Mouse (Mus musculus): ENCODE data around the gene Fbxw27. TPM values are rescaled to one million over a fixed set of nuclear protein-coding genes. Genes with fewer than 3 reads are reported as not detected.
"Not testable (repeated sequence)": the region's sequence is repeated elsewhere in the genome, so short reads cannot be mapped to it uniquely, and the experiment has no call there.

Fbxw27 gene
- polyA plus RNA-seq (2012; rRNA removed) = not detected in 2 replicates

- not testable (repeated sequence) for H3K4me1 ChIP-seq (replicated peaks; ENCODE audit: control insufficient read depth, insufficient read depth, low read length); H3K4me3 ChIP-seq (ENCODE audit: control insufficient read depth, insufficient read depth, low read length); DNase-seq; H3K27ac ChIP-seq (ENCODE audit: control insufficient read depth, insufficient read depth, low read length); H3K27me3 ChIP-seq (ENCODE audit: control insufficient read depth, insufficient read depth, low read length); H3K36me3 ChIP-seq (ENCODE audit: control insufficient read depth, insufficient read depth, low read length)
- WGBS = 90% methylated on average over 4 of the region's 4 CpGs
Observed at GRCm38 (mm10) chr9:109790570-109790969, at the start of gene Fbxw27. TSS of gene Fbxw27 (minus strand) at chr9:109790670.

DNA sequence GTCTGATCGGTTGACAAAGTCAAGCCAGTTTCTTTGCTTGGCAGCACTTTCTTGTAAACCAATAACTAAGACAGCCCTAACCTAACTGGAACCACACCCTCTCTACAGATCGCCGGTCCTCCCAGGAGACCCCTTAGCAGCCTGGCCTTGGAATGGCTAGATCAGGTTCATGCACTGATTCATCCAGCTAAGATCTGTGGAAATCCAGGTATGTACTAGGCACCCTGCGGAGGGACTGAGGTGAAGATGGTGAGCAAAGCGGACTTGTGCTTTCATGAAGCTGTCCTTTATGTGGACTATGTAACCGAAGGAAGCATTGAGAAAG is 42.6 kb upstream of the Fbxw27 start:
- Histone ChIP-seq H3K36me3 (ENCODE audit: control insufficient read depth, insufficient read depth, low read length) (no peaks in the 10 kb centered on the region), H3K27me3 (ENCODE audit: control insufficient read depth, insufficient read depth, low read length) (no peaks in the 10 kb centered on the region), H3K4me3 (ENCODE audit: control insufficient read depth, insufficient read depth, low read length) (peak overlapping the region; percentile 92), H3K4me1 (replicated peaks; ENCODE audit: control insufficient read depth, insufficient read depth, low read length) (peaks cover 5% of the 10 kb centered on the region), H3K27ac (ENCODE audit: control insufficient read depth, insufficient read depth, low read length) (no peak overlapping the region)
- DNase-seq = no peak
- 5% methylated on average over 6 of the region's 6 CpGs for WGBS
- no peak for TF ChIP-seq POLR2A (IDR thresholded peaks at IDR 0.05; ENCODE audit: control insufficient read depth, extremely low read depth, insufficient read depth, low read length, poor library complexity)
- no peak for TF ChIP-seq CTCF (IDR thresholded peaks at IDR 0.05; ENCODE audit: borderline replicate concordance, control insufficient read depth, extremely low read depth, insufficient read depth, low read length, poor library complexity)

- H3K4me3 ChIP-seq (ENCODE audit: control insufficient read depth, insufficient read depth, low read length) = peak within 1 kb of the TSS; percentile 92
- no peaks in the 10 kb centered on the region for H3K27me3 ChIP-seq (ENCODE audit: control insufficient read depth, insufficient read depth, low read length)
Observed at GRCm38 (mm10) chr9:109832391-109833087, 42.1 kb upstream of the Fbxw27 start, which contains the start of gene Nme6. TSS of gene Nme6 (plus strand) at chr9:109832749.

GRCm38 (mm10) chr9:109826181-109826580 is 35.7 kb upstream of the Fbxw27 start:
- Histone ChIP-seq H3K36me3 (ENCODE audit: control insufficient read depth, insufficient read depth, low read length) (no peaks in the 10 kb centered on the region), H3K27ac (ENCODE audit: control insufficient read depth, insufficient read depth, low read length) (no peak overlapping the region), H3K4me1 (replicated peaks; ENCODE audit: control insufficient read depth, insufficient read depth, low read length) (no peaks in the 10 kb centered on the region), H3K27me3 (ENCODE audit: control insufficient read depth, insufficient read depth, low read length) (no peaks in the 10 kb centered on the region), H3K4me3 (ENCODE audit: control insufficient read depth, insufficient read depth, low read length) (no peak overlapping the region)
- no peak for DNase-seq
- no peak for TF ChIP-seq POLR2A (IDR thresholded peaks at IDR 0.05; ENCODE audit: control insufficient read depth, extremely low read depth, insufficient read depth, low read length, poor library complexity)
- TF ChIP-seq CTCF (IDR thresholded peaks at IDR 0.05; ENCODE audit: borderline replicate concordance, control insufficient read depth, extremely low read depth, insufficient read depth, low read length, poor library complexity) = no peak
- 58% methylated on average over 5 of the region's 5 CpGs for WGBS

More at GRCm38 (mm10) chr9:109832391-109833087, 42.1 kb upstream of the Fbxw27 start, which contains the start of gene Nme6:
- under 1% methylated on average over 32 of the region's 32 CpGs for WGBS
- Histone ChIP-seq H3K36me3 (ENCODE audit: control insufficient read depth, insufficient read depth, low read length) (no peaks in the 10 kb centered on the region), H3K4me1 (replicated peaks; ENCODE audit: control insufficient read depth, insufficient read depth, low read length) (peaks cover 5% of the 10 kb centered on the region), H3K27ac (ENCODE audit: control insufficient read depth, insufficient read depth, low read length) (no peak within 1 kb of the TSS)
- TF ChIP-seq POLR2A (IDR thresholded peaks at IDR 0.05; ENCODE audit: control insufficient read depth, extremely low read depth, insufficient read depth, low read length, poor library complexity) (0 out of 2 replicates have a peak, but pooled peaks have one; percentile 21), CTCF (IDR thresholded peaks at IDR 0.05; ENCODE audit: borderline replicate concordance, control insufficient read depth, extremely low read depth, insufficient read depth, low read length, poor library complexity) (no peak; the same call in 1 of the 2 replicates)
- DNase-seq = peak; percentile 86

DNA sequence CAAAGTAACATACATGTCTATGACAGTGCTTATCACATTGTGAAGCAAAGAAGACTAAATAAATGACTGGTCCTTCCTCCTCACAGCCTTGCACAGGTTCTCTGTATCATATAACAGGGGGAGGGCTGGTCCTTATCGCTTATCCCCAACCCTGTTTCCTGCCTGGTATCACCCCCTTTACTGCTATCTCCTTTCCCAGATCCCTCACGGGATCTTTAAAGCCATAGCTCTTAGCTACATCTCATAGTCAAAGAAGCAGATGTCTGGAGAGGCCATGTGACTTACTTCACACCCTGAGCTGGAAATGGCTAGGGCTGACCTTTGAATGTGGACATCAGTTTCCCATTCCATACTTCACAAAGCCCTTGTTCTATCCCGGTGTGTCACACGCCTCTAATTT is 35.3 kb upstream of the Fbxw27 start:
- Histone ChIP-seq H3K27me3 (ENCODE audit: control insufficient read depth, insufficient read depth, low read length) (no peaks in the 10 kb centered on the region), H3K4me3 (ENCODE audit: control insufficient read depth, insufficient read depth, low read length) (no peak overlapping the region), H3K4me1 (replicated peaks; ENCODE audit: control insufficient read depth, insufficient read depth, low read length) (no peaks in the 10 kb centered on the region), H3K36me3 (ENCODE audit: control insufficient read depth, insufficient read depth, low read length) (no peaks in the 10 kb centered on the region), H3K27ac (ENCODE audit: control insufficient read depth, insufficient read depth, low read length) (no peak overlapping the region)
- TF ChIP-seq POLR2A (IDR thresholded peaks at IDR 0.05; ENCODE audit: control insufficient read depth, extremely low read depth, insufficient read depth, low read length, poor library complexity) = no peak
- no peak for TF ChIP-seq CTCF (IDR thresholded peaks at IDR 0.05; ENCODE audit: borderline replicate concordance, control insufficient read depth, extremely low read depth, insufficient read depth, low read length, poor library complexity)
- WGBS = 47% methylated on average over 4 of the region's 4 CpGs
- DNase-seq = no peak

DNA sequence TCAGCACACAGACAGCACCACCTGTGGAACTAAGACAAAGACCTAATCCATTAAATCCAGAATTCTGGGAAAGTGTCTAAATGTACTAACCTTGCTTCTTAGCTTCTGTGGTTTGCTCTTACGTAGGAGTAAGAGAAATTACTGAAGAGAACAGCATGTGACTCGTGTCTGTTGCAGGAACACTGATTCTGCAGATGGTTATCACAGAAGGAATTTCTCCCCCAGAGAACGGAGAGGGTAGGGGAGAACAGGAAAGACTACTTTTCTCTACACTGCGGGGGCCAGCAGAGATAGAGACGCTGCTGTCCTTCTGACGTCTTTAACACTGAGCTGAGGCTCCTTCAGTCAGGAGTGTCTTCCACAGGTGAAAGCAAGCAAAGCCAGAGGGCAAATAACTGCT is 25.9 kb upstream of the Fbxw27 start:
- WGBS = 41% methylated on average over 6 of the region's 6 CpGs
- Histone ChIP-seq H3K27me3 (ENCODE audit: control insufficient read depth, insufficient read depth, low read length) (no peaks in the 10 kb centered on the region), H3K27ac (ENCODE audit: control insufficient read depth, insufficient read depth, low read length) (no peak overlapping the region), H3K4me3 (ENCODE audit: control insufficient read depth, insufficient read depth, low read length) (no peak overlapping the region), H3K4me1 (replicated peaks; ENCODE audit: control insufficient read depth, insufficient read depth, low read length) (no peaks in the 10 kb centered on the region), H3K36me3 (ENCODE audit: control insufficient read depth, insufficient read depth, low read length) (no peaks in the 10 kb centered on the region)
- TF ChIP-seq POLR2A (IDR thresholded peaks at IDR 0.05; ENCODE audit: control insufficient read depth, extremely low read depth, insufficient read depth, low read length, poor library complexity) (no peak), CTCF (IDR thresholded peaks at IDR 0.05; ENCODE audit: borderline replicate concordance, control insufficient read depth, extremely low read depth, insufficient read depth, low read length, poor library complexity) (no peak)
- DNase-seq = no peak

DNA sequence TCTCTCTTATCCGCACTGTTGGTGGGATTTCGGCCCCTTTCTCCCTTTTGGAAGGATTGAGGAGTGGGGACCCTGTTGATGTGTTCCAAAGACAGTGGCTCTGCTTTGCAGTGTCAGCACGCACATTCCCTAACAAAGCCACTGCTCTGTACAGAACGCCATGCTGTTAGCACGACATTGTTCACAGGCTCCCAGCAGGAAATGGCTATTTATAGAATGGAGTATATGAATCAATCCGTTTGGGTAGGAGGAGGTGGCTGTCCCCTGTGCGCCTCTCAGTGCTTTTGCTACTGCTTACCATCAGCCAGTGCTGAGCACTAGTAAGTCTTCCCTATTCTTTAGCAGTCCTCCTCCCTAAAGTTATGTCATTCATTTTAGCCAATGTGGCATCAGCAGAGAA is 23.0 kb upstream of the Fbxw27 start:
- no peaks in the 10 kb centered on the region for H3K27me3 ChIP-seq (ENCODE audit: control insufficient read depth, insufficient read depth, low read length)
- H3K36me3 ChIP-seq (ENCODE audit: control insufficient read depth, insufficient read depth, low read length) = no peaks in the 10 kb centered on the region
- WGBS = 43% methylated on average over 7 of the region's 7 CpGs
- H3K27ac ChIP-seq (ENCODE audit: control insufficient read depth, insufficient read depth, low read length) = no peak overlapping the region
- no peak overlapping the region for H3K4me3 ChIP-seq (ENCODE audit: control insufficient read depth, insufficient read depth, low read length)
- no peak for DNase-seq
- H3K4me1 ChIP-seq (replicated peaks; ENCODE audit: control insufficient read depth, insufficient read depth, low read length) = no peaks in the 10 kb centered on the region
- no peak for TF ChIP-seq CTCF (IDR thresholded peaks at IDR 0.05; ENCODE audit: borderline replicate concordance, control insufficient read depth, extremely low read depth, insufficient read depth, low read length, poor library complexity)
- TF ChIP-seq POLR2A (IDR thresholded peaks at IDR 0.05; ENCODE audit: control insufficient read depth, extremely low read depth, insufficient read depth, low read length, poor library complexity) = no peak

Measured in thymus, adult 2 months (tissue).